Mouse (Mus musculus) E14TG2a.4 (cell line): Measurements from ENCODE around the gene Gm20538.

Source experiments
- CTCF ChIP-seq: conservative IDR thresholded peaks from 2 replicates; pipeline ENCODE4 v1.5.1; 2014; ENCODE audit warnings: low read length
- NANOG ChIP-seq: IDR thresholded peaks from 2 replicates; pipeline ENCODE4 v1.6.1; 2014; ENCODE audit warnings: borderline replicate concordance, low read length, mixed read lengths
- POU5F1 ChIP-seq: IDR thresholded peaks from 2 replicates; pipeline ENCODE4 v1.6.1; 2014; ENCODE audit warnings: low read length, borderline replicate concordance

- TF ChIP-seq CTCF (no peak), NANOG (no peak), POU5F1 (no peak)
Observed at GRCm38 (mm10) chr19:44496511-44496910, 56.1 kb downstream of the Gm20538 start.
